Mouse (Mus musculus) hindbrain, embryonic 13.5 days (tissue): ENCODE results near the gene Lmo1. TPM values are rescaled to one million over a fixed set of nuclear protein-coding genes. Genes with fewer than 3 reads are reported as not detected.

Experiments used
- ATAC-seq: fragments of 200-750 bp; cut with Nextera tagmentation; 2 replicates; pipeline ENCODE4 v1.8.0; 2017; ENCODE audit warnings: moderate TSS enrichment; ENCODE audit not compliant: low FRiP score
- H3K27ac ChIP-seq: fragments of 300-500 bp; sonication (generic); 2 replicates; pipeline ENCODE4 v1.5.1; 2015; ENCODE audit warnings: inconsistent platforms, mild to moderate bottlenecking, moderate library complexity
- H3K27me3 ChIP-seq: fragments of 300-500 bp; sonication (generic); 2 replicates; pipeline ENCODE4 v1.6.1; 2015; ENCODE audit warnings: mild to moderate bottlenecking, inconsistent platforms
- H3K36me3 ChIP-seq: fragments of 300-500 bp; sonication (generic); 2 replicates; pipeline ENCODE4 v1.6.1; 2015; ENCODE audit warnings: mild to moderate bottlenecking, inconsistent platforms
- H3K4me1 ChIP-seq: fragments of 300-500 bp; sonication (generic); replicated peaks from 2 replicates; pipeline ENCODE4 v1.6.1; 2015; ENCODE audit warnings: inconsistent platforms
- H3K4me2 ChIP-seq: fragments of 300-500 bp; sonication (generic); 2 replicates; pipeline ENCODE4 v1.6.1; 2015; ENCODE audit warnings: inconsistent platforms, mild to moderate bottlenecking, moderate library complexity
- H3K4me3 ChIP-seq: fragments of 300-500 bp; sonication (generic); 2 replicates; pipeline ENCODE4 v1.5.1; 2015; ENCODE audit warnings: mild to moderate bottlenecking, inconsistent platforms
- H3K9ac ChIP-seq: fragments of 300-500 bp; sonication (generic); 2 replicates; pipeline ENCODE4 v1.6.1; 2015; ENCODE audit warnings: mild to moderate bottlenecking, inconsistent platforms
- H3K9me3 ChIP-seq: fragments of 300-500 bp; sonication (generic); 2 replicates; pipeline ENCODE4 v1.6.1; 2016; ENCODE audit warnings: inconsistent platforms
- WGBS: fragments of 180-500 bp; shearing (Covaris S2); methylation state at CpG from one replicate; pipeline ENCODE4 v1.1.7; 2015; 5-methylcytosine and 5-hydroxymethylcytosine counted together
- polyA plus RNA-seq: library from polyadenylated mRNA; unstranded; fragments of >200 nt; fragmentation: Nextera tagmentation; extraction: Ambion mirVana; gene quantifications from 2 replicates; pipeline ENCODE4 v1.2.1, GENCODE M21; 2015

Gene Lmo1
- polyA plus RNA-seq, 1 experiment from 2014 or later, result 42.8 TPM

- H3K27me3 ChIP-seq, result peaks cover 49% of the 10 kb centered on the region
- peak overlapping the region; percentile 98 for H3K4me2 ChIP-seq
- H3K9me3 ChIP-seq, result no peaks in the 10 kb centered on the region
- H3K4me3 ChIP-seq, result peak overlapping the region; percentile 58
- H3K4me1 ChIP-seq, result peaks cover 81% of the 10 kb centered on the region
- under 1% methylated on average over 17 of the region's 17 CpGs for WGBS
- H3K27ac ChIP-seq, result peak overlapping the region; percentile 92
- H3K9ac ChIP-seq, result peak overlapping the region; percentile 86
- H3K36me3 ChIP-seq, result no peaks in the 10 kb centered on the region
- peak; percentile 45 for ATAC-seq
Measured at GRCm38 (mm10) chr7:109170441-109170820, 4.6 kb downstream of the Lmo1 start.

DNA sequence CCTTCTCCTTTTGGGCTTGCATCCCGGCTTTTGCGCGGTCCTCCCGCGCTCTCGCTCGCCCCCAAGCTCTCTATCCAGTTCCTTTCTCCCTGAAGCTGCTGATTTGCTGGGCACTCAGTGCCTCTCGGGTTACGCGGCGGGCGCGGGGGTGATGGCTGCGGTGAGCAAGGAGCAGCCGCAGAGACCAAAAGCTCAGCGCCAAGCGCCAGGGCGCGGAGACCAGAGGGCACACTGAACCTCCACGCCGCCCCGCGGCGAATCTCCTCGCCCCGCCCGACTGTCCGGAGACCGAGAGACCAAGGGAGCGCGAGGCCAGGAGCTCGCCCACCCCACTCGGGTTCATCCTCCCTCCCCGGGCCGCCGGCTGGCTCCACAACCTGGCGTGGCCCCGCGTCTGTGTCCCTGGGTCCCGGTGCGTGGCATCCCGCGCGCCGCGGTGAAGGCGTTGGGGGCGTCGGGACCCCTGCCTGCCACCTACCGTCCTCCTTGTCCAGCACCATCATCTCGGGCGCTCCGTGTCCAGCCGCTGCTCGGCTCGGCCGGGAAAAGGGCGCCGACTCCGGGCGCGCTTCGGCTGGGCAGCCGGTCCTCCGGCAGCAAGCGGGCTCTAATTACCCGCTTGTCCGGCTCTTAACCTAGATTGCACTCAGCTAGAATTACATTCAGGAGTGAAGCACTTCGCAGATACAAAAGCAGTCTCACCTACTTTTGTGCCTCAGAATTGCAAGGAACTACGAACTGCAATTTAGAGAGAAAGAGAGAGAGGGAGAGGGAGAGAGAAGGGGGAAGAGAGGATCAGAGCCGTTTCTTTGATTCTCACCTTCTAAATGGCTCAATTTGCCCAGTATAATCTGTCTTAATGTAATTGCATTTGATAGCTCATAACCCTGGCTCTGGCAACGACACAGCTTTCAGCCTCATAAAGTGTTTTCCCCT is 5.2 kb downstream of the Lmo1 start:
- H3K4me1 ChIP-seq, result peaks cover 81% of the 10 kb centered on the region

GRCm38 (mm10) chr7:109168716-109169115 is 6.3 kb downstream of the Lmo1 start:
- H3K4me2 ChIP-seq, result peak overlapping the region; percentile 98
- 0 out of 2 replicates have a peak overlapping the region, but pooled peaks have one; percentile 92 for H3K27ac ChIP-seq
- peak overlapping the region; percentile 58 for H3K4me3 ChIP-seq
- no peaks in the 10 kb centered on the region for H3K9me3 ChIP-seq
- peaks cover 73% of the 10 kb centered on the region for H3K4me1 ChIP-seq
- peaks cover 39% of the 10 kb centered on the region for H3K27me3 ChIP-seq
- peak overlapping the region; percentile 86 for H3K9ac ChIP-seq
- no peak for ATAC-seq
- no peaks in the 10 kb centered on the region for H3K36me3 ChIP-seq
- 92% methylated on average over 7 of the region's 7 CpGs for WGBS

More for the DNA sequence above, 5.2 kb downstream of the Lmo1 start:
- Histone ChIP-seq H3K9me3 (no peaks in the 10 kb centered on the region), H3K36me3 (no peaks in the 10 kb centered on the region), H3K27ac (peak overlapping the region; percentile 92), H3K27me3 (peaks cover 49% of the 10 kb centered on the region), H3K4me3 (peak overlapping the region; percentile 58), H3K4me2 (peak overlapping the region; percentile 98), H3K9ac (peak overlapping the region; percentile 86)
- under 1% methylated on average over 61 of the region's 72 CpGs for WGBS
- peak; percentile 18 for ATAC-seq

GRCm38 (mm10) chr7:109165931-109166585 is 8.9 kb downstream of the Lmo1 start:
- 52% methylated on average over 17 of the region's 17 CpGs for WGBS
- Histone ChIP-seq H3K9me3 (no peaks in the 10 kb centered on the region), H3K36me3 (no peaks in the 10 kb centered on the region), H3K27me3 (peaks cover 21% of the 10 kb centered on the region), H3K27ac (peak overlapping the region; percentile 30), H3K4me1 (peaks cover 57% of the 10 kb centered on the region), H3K4me2 (peak overlapping the region; percentile 39), H3K4me3 (peak overlapping the region; percentile 8; the same call in 1 of the 2 replicates), H3K9ac (peak overlapping the region; percentile 49)
- no peak for ATAC-seq

- Histone ChIP-seq H3K4me2 (no peak overlapping the region), H3K4me3 (no peak overlapping the region), H3K9ac (no peak overlapping the region), H3K36me3 (no peaks in the 10 kb centered on the region), H3K9me3 (no peaks in the 10 kb centered on the region), H3K4me1 (peaks cover 38% of the 10 kb centered on the region), H3K27ac (no peak overlapping the region), H3K27me3 (0 out of 2 replicates have a peak, but pooled peaks cover 14% of the 10 kb centered on the region)
- 49% methylated on average over 11 of the region's 11 CpGs for WGBS
- no peak for ATAC-seq
Measured at GRCm38 (mm10) chr7:109154331-109154730, 20.7 kb downstream of the Lmo1 start.

DNA sequence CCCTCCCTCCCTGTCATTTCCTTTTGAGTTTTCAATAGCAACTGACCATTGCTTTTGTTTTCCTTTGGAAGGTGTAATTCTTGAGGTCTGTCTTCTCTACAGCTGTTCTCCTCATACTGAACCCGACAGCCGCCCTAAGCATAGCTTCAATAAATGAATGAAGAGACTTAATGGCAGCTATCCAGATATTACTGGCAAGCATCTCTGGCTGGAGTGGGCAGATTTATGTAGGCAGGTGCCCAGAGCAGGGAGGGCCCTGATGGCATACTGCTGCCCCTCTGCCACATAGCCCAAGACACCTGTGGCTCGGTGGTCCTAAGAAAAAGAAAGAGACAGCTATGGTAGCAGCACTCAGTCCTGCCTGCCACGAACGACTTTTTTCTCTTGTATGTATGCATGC is 21.5 kb downstream of the Lmo1 start:
- WGBS, result 76% methylated on average over 5 of the region's 5 CpGs

GRCm38 (mm10) chr7:109151088-109151487 is 23.9 kb downstream of the Lmo1 start:
- Histone ChIP-seq H3K36me3 (no peaks in the 10 kb centered on the region), H3K9ac (no peak overlapping the region), H3K4me3 (no peak overlapping the region), H3K9me3 (0 out of 2 replicates have a peak, but pooled peaks cover 2% of the 10 kb centered on the region), H3K4me1 (peaks cover 36% of the 10 kb centered on the region), H3K4me2 (no peak overlapping the region), H3K27ac (no peak overlapping the region), H3K27me3 (0 out of 2 replicates have a peak, but pooled peaks cover 9% of the 10 kb centered on the region)
- 87% methylated on average over 4 of the region's 4 CpGs for WGBS
- no peak for ATAC-seq

More for the DNA sequence above, 21.5 kb downstream of the Lmo1 start:
- H3K9me3 ChIP-seq, result no peaks in the 10 kb centered on the region
- H3K27me3 ChIP-seq, result 0 out of 2 replicates have a peak, but pooled peaks cover 11% of the 10 kb centered on the region
- no peak for ATAC-seq
- H3K4me1 ChIP-seq, result peaks cover 38% of the 10 kb centered on the region
- H3K4me3 ChIP-seq, result no peak overlapping the region
- no peak overlapping the region for H3K9ac ChIP-seq
- H3K36me3 ChIP-seq, result no peaks in the 10 kb centered on the region
- H3K27ac ChIP-seq, result no peak overlapping the region
- H3K4me2 ChIP-seq, result no peak overlapping the region

DNA sequence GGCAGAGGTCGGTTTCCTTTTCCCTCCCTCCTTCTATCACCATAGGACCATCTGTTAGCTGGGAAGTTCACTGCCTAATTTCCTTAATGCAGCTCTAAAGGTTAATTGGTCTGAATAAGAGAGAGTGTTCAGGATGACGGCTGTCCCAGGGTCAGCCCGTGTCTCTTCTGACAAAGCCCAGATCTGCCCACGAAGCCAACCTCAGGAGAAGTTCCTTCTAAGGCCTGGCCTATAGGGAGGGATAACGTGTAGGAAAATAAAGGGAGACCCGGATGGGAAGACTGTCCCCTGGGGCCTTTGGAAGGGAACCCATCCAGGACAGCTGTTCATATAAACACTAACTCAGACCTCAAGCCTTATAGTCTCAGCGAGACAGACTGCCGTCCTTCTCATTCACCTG is 29.8 kb downstream of the Lmo1 start:
- Histone ChIP-seq H3K4me1 (peaks cover 50% of the 10 kb centered on the region), H3K4me3 (no peak overlapping the region), H3K9me3 (0 out of 2 replicates have a peak, but pooled peaks cover 2% of the 10 kb centered on the region), H3K36me3 (no peaks in the 10 kb centered on the region), H3K4me2 (no peak overlapping the region), H3K9ac (no peak overlapping the region), H3K27me3 (peaks cover 24% of the 10 kb centered on the region; the same call in 1 of the 2 replicates), H3K27ac (no peak overlapping the region)
- 43% methylated on average over 8 of the region's 8 CpGs for WGBS
- ATAC-seq, result no peak

- no peak overlapping the region for H3K4me2 ChIP-seq
- H3K4me1 ChIP-seq, result peaks cover 48% of the 10 kb centered on the region
- H3K27me3 ChIP-seq, result peaks cover 20% of the 10 kb centered on the region; the same call in 1 of the 2 replicates
- no peak overlapping the region for H3K4me3 ChIP-seq
- no peak overlapping the region for H3K27ac ChIP-seq
- 0 out of 2 replicates have a peak, but pooled peaks cover 2% of the 10 kb centered on the region for H3K9me3 ChIP-seq
- H3K9ac ChIP-seq, result no peak overlapping the region
- 67% methylated on average over 11 of the region's 11 CpGs for WGBS
- ATAC-seq, result no peak
- H3K36me3 ChIP-seq, result no peaks in the 10 kb centered on the region
Measured at GRCm38 (mm10) chr7:109144705-109145104, 30.3 kb downstream of the Lmo1 start.

- Histone ChIP-seq H3K9me3 (no peaks in the 10 kb centered on the region), H3K36me3 (no peaks in the 10 kb centered on the region), H3K9ac (no peak overlapping the region; the same call in 1 of the 2 replicates), H3K4me3 (no peak overlapping the region), H3K27me3 (peaks cover 19% of the 10 kb centered on the region; the same call in 1 of the 2 replicates), H3K4me2 (no peak overlapping the region), H3K4me1 (peaks cover 48% of the 10 kb centered on the region), H3K27ac (peak overlapping the region; percentile 26; the same call in 1 of the 2 replicates)
- ATAC-seq, result peak; percentile 32; the same call in 1 of the 2 replicates
- 60% methylated on average over 2 of the region's 2 CpGs for WGBS
Measured at GRCm38 (mm10) chr7:109142564-109142963, 32.4 kb downstream of the Lmo1 start.

GRCm38 (mm10) chr7:109141753-109142152 is 33.3 kb downstream of the Lmo1 start:
- Histone ChIP-seq H3K27ac (peak overlapping the region; percentile 26; the same call in 1 of the 2 replicates), H3K4me3 (no peak overlapping the region), H3K27me3 (peaks cover 19% of the 10 kb centered on the region; the same call in 1 of the 2 replicates), H3K9ac (no peak overlapping the region; the same call in 1 of the 2 replicates), H3K36me3 (no peaks in the 10 kb centered on the region), H3K4me2 (no peak overlapping the region), H3K9me3 (no peaks in the 10 kb centered on the region), H3K4me1 (peaks cover 48% of the 10 kb centered on the region)
- WGBS, result 29% methylated on average over 3 of the region's 3 CpGs
- ATAC-seq, result no peak

DNA sequence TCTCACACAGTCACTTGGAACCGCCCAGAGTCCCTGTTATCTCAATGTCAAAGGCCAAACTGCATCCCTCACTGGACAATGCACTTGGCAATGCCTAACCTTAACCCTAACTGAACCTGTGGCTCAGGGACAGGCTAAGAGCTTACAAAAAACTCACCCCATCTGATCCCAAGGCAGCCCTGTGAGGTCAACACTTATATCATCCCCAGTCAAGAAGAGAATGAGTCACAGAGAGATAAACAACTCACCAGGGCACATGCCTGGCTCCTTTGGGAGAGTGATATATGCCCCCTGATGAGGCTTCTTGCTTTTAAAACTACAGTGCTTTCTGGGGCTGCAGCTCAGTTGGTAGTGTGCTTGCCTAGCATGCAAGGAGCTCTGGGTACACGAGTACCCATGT is 34.0 kb downstream of the Lmo1 start:
- Histone ChIP-seq H3K27me3 (peaks cover 19% of the 10 kb centered on the region; the same call in 1 of the 2 replicates), H3K9me3 (no peaks in the 10 kb centered on the region), H3K4me3 (no peak overlapping the region), H3K36me3 (no peaks in the 10 kb centered on the region), H3K4me2 (no peak overlapping the region), H3K9ac (no peak overlapping the region), H3K27ac (no peak overlapping the region), H3K4me1 (peaks cover 43% of the 10 kb centered on the region)
- WGBS, result 68% methylated on average over 2 of the region's 2 CpGs
- ATAC-seq, result no peak
